Mouse (Mus musculus) CH12.LX (cell line): ENCODE measurements around the gene Prkar2a.

Experiments used
- CHD1 ChIP-seq: IDR thresholded peaks from 2 replicates; pipeline ENCODE4 v1.6.1; 2012; ENCODE audit warnings: low read depth, low read length, improper control_type of control experiment, inconsistent platforms
- CTCF ChIP-seq, 2 experiments: IDR thresholded peaks in 1 of 2; conservative IDR thresholded peaks in 1 of 2; 2 replicates each; pipeline ENCODE4 v1.5.1; 2011 to 2012; ENCODE audit warnings: low read depth in 2 of 2, low read length in 2 of 2, improper control_type of control experiment in 1 of 2, inconsistent platforms in 1 of 2, mild to moderate bottlenecking in 1 of 2, moderate library complexity in 1 of 2
- MAFK ChIP-seq: IDR thresholded peaks from 2 replicates; pipeline ENCODE4 v1.6.1; 2011; ENCODE audit warnings: low read length, improper control_type of control experiment; ENCODE audit not compliant: insufficient replicate concordance
- MAX ChIP-seq: IDR thresholded peaks from 2 replicates; pipeline ENCODE4 v1.6.1; 2011; ENCODE audit warnings: low read length, improper control_type of control experiment
- MAZ ChIP-seq: IDR thresholded peaks from 2 replicates; pipeline ENCODE4 v1.6.1; 2012; ENCODE audit warnings: low read depth, mild to moderate bottlenecking, inconsistent platforms, low read length, improper control_type of control experiment, moderate library complexity
- NRF1 ChIP-seq: IDR thresholded peaks from 2 replicates; pipeline ENCODE4 v1.6.1; 2014; ENCODE audit warnings: low read depth, mild to moderate bottlenecking, inconsistent platforms, low read length, improper control_type of control experiment, moderate library complexity
- PAX5 ChIP-seq: IDR thresholded peaks from 2 replicates; pipeline ENCODE4 v1.6.1; 2012; ENCODE audit warnings: low read length, inconsistent platforms, mixed read lengths
- POLR2A ChIP-seq: IDR thresholded peaks from 2 replicates; pipeline ENCODE4 v1.6.1; 2011; ENCODE audit warnings: low read depth, mild to moderate bottlenecking, improper control_type of control experiment, low read length
- TBP ChIP-seq: conservative IDR thresholded peaks from 2 replicates; pipeline ENCODE4 v1.6.1; 2011; ENCODE audit warnings: low read depth, low read length, improper control_type of control experiment
- ZC3H11A ChIP-seq: IDR thresholded peaks from 2 replicates; pipeline ENCODE4 v1.6.1; 2012; ENCODE audit warnings: low read depth, mild to moderate bottlenecking, inconsistent platforms, low read length, improper control_type of control experiment

DNA sequence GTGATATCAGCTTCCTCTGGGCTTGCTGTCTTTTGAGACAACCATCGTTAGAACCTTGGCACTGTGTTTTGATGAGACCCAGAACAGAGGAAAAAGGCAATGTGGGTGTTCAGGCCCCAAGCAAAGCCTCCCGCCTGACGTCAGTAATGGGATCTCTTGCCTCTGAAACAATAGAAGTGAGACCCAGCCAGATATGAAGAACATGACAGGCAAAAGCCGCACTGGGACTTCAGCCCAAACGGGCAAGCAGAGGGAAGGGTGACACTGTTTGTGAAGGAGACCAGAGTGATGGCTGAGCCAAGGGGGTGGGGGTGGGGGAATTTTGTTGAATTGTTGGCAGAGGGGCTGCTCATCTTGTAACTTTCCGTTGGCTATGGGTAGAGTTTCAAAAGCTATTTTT is 68.3 kb downstream of the Prkar2a start:
- TF ChIP-seq NRF1, result no peak
- TF ChIP-seq CHD1, result no peak
- no peak for TF ChIP-seq POLR2A
- no peak for TF ChIP-seq ZC3H11A
- TF ChIP-seq TBP, result no peak
- TF ChIP-seq CTCF (conservative IDR thresholded peaks at IDR 0.05 in 1 of 2, IDR thresholded peaks at IDR 0.05 in 1 of 2; ENCODE audit: low read depth in 2 of 2, low read length in 2 of 2), result no peak
- no peak for TF ChIP-seq MAX
- no peak for TF ChIP-seq MAFK
- TF ChIP-seq MAZ, result no peak
- TF ChIP-seq PAX5, result no peak
